Mouse (Mus musculus) lung, postnatal 36 days (tissue): ENCODE results near the gene Med27.

Source experiments
- DNase-seq: peaks from one replicate; pipeline ENCODE4 v3.0.0; 2022; ENCODE audit warnings: mixed read lengths

The Med27 gene

DNA sequence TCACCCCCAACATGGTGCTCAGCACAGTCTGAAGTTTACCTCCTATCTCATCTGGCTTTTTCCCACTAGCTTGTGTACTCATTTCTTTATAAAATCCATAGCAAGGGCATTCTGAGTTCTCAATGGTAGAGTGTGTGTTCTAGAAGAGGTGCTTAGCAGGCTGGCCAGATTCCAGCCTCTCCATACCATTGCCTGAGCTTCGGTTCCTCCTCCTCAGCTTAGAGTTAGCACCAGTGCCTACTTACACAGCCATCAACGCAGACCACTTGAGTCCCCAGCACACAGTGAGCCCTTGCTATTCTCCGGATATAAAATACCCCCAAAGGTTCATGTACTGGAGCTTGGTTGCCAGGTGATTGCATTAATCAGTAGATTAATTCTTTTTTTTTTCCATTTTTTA is 54.2 kb downstream of the Med27 start:
- DNase-seq, result peak; percentile 28

DNA sequence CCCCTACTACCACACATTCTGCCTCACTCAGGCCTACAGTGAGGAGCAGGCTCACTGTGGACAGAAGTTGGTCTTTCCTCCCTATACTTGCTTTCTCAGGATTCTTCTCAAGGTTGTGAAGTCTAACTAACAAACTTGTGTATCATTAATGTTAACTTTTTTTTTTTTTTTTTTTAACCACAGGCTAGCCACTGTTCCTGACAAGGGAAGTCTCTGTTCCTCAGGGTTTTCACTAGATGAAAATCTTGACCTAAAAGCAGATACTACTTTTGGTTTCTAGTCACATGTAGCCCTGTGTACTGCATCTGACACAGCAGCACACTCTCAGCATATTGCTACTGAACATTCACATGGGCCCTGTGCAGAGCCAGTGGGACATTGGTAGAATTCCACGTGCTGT is 55.2 kb downstream of the Med27 start:
- no peak for DNase-seq

DNA sequence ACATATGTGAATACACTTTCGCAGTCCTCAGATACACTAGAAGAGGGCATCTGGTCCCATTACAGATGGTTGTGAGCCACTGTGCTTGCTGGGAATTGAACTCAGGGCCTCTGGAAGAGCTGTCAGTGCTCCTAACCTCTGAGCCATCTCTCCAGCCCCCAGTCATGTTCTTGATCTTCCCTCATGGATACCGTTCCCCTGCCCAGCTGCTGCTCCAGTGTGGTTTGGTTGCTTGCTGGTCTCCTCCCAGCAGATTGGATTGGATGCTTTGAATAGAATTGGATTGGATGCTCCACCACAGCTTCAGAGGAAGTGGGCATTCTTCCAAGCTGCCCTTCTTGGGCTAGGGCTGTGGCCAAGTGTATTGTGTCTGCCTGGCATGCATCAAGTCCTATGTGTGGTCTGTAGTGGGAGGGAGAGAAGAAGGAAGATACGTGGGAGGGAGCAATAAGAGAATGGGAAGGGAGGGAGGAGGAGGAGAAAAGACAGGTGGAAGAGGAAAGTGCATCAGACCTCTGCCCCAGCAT is 56.0 kb downstream of the Med27 start:
- DNase-seq, result peak; percentile 81

DNA sequence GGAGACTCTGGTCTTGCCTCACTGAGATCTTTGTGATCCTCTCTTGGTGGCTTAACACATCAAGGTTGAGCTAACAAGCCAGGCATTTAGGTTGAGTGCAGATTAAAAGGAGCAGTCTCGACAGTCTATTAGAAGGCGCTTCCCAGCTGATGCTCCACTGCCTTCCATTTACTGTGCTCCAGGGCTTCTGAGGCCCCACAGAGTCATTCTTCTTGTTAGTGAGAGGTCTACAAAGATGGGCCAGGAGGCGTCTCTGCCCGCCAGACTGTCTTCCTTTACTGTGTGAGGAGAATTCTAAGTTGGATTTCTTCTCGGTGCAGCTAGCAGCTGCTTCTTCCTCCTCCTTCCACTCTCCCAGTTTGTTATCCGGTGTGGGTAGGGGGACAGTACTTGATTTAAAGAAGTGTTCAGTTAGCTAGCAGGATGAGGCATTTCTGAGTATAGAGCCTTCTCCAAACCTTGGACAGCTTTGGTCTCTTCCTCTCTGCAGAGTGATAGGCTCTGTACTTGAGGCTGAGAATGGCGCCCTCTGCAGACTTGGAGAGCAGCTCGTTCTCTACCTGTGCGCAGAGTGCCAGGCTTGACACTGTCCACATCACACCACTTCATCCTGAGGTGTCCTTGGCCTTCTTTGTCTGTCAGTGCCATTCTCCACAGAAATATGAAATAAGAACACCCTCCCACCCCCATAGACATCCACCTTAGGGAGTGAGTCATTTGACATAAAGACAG is 57.3 kb downstream of the Med27 start:
- DNase-seq, result no peak

DNA sequence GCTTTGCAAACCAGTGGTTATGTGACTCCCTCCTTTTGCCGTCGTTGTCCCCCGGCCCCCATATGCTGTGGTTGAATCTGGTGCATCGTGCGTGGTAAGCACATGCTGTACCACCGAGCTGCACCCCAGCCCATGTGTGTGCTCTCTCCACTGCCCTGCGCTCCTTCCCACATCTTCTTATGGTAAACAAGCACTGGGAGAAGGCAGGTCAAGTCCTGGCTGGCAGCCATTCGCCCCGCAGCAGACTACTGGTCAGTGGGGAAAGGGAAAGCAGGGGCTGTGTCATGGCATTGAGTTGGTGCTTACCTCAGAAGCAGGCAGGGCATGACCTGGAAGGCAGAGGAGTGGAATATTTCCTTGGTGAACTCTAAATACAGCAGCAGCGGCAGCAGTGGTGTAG is 58.3 kb downstream of the Med27 start:
- DNase-seq, result no peak

DNA sequence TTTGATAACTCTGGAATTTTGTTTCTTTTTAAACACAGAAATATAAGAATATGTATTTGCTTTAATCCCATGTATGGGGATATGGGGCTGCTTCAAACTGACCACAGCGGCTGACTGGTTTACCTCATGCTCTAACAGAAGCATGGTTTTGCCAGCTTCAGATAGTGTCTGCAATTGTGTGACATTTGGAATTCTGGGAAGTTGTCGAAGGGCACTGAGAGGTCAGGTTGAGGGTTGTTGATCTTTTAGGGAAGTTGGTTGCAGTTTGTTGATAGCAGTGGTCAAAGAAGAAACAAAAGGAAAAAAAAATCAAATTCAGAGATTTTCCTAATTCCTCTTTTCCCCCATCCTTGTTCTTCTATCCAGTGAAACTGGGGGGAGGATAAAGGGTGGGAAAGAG is 59.2 kb downstream of the Med27 start:
- no peak for DNase-seq

DNA sequence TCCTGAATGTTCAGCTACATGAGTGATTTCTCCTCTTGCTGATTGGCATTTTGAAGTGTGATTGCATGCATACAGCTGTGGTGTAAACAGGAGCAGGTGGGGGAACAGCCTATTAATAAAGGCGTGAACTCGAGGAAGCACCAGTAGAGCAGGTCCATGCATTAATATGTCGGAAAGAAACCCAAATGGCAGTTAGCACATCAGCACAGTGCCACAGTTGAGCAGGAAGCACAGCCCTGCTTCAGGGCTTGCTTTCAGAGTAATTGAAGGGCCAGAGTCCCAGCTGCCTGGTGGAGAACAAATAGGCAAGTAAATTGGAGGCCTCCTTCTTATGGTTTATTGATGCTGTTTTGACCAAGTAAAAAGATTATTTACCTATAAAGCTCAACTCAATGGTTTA is 60.7 kb downstream of the Med27 start:
- no peak for DNase-seq

DNA sequence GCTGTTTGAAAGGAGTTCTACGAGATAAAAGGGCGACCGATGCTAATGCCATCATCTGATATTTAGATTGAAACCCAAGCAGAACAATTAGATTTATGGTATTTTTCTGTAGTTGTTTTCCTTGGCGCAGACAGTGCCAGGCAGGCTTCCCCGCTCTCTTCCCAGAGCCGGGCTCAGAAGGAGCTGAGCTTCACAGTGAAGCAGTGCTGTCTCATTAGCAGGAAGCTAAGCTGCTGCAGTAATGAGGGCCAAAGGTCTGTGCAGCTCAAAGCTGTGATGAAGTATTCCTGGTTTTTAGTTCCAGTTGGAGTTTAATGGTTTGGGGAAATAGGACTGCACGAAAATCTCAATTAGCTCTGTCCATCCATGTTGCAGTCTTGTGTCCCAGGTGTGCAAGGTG is 61.1 kb downstream of the Med27 start:
- DNase-seq, result no peak

DNA sequence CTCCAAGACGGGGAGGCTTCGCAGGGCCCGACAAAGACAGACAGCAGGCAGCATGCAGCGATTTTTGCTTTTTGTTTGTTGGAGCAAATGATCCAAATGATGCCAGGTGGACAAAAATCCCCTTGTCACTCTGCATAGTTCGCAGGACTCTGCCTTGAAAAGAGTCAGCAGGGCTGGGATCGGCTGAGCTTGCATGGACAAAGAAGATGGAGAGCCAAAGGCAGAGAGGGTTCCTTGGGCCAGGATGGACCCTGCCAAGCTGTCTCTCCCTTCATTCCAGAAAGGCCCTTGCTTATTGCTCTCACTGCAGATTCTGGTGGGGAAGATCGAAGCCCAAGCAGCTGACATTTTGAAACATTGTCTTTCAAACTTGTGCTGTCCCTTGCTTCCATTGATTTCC is 64.3 kb downstream of the Med27 start:
- DNase-seq, result no peak

DNA sequence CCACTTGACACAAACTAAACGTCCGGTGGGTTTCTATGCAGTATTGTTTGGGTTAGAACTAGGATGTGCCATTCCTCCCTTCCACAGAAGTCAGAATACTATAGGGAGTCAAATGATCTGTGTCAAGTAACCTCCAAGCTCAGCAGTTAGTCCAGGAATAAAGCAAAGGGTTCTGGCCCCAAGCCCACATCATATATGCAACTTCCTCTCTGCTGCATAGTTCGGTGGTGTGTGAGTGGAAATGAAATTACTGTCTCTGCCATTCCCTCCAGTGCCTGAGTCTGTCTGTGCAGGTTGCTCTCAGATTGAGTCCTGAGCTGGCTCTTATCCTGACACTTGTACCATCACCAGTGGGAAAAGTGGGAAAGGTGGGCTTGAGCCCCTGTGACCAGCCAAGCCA is 65.8 kb downstream of the Med27 start:
- DNase-seq, result no peak

DNA sequence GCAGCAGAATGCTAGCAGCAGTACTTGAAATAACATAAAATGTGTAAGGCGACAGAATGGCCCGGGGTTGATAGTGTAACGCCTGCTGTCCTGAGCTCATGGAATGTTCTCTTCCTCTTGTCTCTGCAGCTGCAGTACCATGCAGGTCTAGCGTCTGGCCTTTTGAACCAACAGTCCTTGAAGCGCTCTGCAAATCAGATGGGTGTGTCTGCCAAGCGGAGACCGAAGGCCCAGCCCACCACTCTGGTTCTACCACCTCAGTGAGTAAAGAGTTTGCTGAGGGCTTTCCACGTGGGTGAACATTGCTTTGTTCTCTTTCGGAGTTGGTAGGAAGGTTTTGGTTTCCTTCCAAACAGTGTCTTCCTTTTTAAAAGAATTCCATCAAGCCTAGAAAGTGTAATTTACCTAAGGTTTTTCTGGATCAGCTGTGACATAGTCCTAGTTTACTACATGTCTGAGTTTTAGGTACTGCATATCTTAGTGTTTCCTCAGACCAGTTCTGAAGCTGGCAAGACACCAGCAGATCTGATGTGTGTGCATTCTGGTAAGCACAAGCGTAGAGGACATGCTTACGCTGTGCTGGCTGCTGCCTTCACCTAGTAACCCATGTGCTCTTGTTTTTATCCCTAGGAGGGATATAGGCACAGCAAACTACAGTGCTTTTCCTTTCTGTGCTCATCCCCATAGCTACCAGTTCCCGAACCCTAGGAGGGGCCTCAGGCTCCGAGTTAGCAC is 66.8 kb downstream of the Med27 start:
- peak; percentile 57 for DNase-seq

DNA sequence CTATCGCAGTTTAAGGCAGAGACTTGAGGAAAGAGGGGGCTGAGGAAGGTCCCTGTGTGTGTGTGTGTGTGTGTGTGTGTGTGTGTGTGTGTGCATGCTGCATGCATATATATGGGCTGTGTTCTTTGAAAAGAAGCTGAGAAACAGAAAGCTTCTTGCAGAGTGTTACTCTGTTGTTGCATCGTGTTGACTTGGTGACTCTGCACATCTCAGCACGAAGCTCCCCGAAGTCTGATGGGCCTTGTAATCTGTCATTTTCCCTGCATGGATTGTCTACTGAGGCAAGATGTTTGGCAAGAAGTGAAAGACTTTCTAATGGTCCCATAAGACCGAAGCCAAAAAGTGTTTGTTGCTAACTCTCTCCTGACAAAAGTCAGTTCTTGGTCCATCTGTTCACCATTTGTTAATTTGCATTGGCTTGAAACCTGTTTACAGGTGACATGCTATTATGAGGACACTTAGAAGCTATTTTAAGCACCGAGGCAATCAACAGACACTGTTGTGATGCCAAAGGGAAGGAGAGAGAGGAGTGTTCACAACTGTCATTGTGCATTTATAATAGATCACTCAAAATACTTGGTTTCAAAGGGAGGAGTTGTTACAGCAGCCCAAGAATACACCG is 68.3 kb downstream of the Med27 start:
- no peak for DNase-seq

DNA sequence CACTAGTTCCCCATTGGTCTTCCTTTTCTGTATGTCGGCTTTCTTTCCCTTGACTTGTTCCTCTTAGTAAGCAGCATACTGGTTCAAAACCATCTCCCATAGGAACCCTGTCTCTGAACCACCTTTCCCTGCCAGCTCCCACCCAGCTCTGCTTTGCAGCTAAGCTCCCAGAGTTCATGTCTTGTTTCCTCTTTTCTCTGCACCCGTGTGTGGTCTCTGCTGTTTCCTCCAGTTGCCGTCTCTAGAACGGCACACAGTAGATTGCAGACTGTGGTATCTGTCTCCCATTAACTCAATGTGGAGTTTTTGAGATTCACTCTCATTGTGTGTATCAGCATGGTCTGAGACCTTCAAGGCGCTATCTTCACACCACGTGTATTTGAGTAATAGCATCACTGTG is 71.9 kb downstream of the Med27 start:
- DNase-seq, result no peak

DNA sequence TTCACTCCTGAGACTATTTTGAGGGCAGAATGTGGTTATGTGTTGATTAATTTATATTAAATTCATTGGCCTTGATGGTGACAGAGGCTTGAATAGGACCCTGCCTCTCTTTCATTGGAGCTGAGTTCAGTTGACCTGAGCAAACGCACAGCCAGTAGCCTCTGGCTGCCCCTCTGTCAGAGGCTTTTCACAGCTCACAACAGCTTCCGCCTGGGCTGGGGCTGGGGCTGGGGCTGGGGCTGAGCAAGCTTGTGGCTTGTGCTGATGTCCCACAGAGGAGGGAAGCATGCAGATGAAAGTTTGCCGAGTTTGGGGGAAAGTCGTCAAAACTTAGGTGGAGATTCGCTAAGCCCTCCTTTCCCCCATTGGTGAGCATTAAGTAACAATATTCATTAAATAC is 72.8 kb downstream of the Med27 start:
- DNase-seq, result no peak

DNA sequence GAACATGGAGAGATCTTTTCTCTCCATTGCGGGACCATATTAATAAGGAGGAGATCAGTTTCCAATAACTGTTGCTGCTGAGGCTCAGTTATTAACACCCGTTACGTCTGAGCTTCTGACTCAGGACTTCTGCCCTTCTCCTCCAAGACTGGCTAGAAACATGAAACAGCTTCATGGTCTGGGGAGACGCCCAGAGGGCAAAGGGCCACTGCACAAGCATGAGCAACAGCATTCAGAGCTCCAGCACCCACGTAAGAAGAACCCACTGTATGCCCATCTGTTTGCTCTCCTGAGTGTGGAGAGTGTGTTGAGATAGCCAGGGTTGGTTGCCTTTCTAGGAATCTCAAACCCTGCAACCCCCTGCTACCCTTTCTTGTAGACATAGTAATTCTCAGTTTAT is 73.3 kb downstream of the Med27 start:
- DNase-seq, result peak; percentile 58

DNA sequence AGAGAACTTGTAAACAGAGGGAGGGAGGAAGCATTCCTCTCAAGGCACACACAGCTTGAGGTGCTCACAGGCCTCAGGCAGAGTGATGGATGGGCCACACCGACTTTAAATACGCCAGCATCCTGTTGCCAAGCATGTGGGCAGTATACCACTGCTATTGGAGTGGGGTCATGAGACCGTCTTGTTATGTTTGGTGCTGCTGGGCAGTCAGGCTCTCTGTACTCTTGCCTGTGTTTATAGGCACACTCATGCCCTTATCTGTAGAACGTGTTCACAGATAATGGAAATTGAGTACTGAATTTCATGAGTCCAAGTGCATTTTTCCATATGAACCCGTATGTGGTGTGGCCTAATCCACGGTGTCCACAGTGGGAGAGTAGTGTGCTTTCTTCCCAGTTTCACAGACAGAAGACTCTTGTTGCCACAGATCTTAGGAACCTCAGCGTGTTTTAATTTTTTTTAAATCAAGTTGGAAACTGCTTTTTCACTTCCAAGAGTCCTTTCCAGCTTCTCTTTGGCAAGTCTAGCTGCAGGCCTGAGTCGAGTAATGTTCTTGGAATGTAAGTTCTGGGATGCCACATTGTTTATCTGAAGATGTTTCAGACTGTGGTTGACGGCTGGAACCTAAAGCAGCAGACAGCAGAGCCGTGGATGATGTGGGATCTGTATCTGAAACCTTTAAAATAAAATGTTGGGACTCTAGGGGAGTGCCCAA is 75.7 kb downstream of the Med27 start:
- DNase-seq, result peak; percentile 30

DNA sequence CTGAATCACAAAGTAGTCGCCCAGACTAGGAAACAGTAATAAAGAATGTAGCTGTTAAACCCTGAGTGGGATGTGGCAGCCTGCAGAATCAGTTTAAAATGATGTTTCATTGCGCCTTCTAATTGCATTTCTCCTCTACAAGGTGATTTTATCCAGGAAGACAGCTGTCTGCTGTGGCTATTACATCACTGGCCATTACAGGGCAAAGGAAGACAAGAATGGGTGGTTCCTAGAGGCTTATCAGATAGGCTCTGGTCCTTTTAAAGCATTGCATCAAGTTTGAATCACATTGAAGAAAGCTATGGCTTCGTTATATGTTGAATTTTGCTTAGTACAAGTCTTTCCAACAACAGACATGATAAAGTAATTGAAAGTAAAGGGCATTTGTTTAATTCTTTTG is 76.4 kb downstream of the Med27 start:
- DNase-seq, result no peak

DNA sequence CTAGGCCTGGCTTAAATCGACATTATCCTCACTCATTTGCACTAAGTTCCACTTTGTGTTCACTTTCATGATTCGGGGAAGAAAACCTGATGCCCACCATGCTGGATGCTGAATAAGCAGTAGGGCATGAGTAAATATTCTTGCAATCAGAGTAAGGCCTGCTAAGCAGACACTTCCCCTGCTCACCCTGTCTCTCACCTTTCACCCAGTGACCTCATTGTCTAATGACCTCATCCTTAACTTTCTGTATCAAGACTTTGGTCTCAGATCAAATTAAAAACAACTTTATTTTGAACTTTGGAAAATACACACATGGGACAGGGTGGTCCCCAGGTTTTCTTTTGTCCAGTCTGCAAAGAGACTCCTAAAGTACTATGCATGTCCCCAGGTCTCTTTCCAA is 78.8 kb downstream of the Med27 start:
- DNase-seq, result no peak

DNA sequence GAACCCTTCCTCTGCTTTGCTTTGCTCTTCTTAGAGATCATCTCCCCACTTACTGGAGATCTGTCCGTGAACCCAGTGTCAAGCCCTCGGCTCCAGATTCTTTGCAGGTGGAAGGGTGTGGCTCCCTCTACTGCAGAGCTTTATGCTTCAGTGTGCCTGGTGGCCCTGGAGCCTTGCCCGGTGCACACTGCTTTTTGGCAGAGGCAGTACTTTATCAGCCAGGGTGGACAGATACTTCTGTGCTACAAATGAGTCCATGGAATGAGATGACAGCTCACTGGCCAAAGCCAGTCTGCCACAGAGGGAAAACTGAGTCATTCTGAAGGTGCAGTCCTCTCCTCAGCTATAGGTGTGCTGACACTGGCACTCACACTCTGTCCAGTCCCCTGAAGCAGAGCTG is 80.1 kb downstream of the Med27 start:
- DNase-seq, result no peak

DNA sequence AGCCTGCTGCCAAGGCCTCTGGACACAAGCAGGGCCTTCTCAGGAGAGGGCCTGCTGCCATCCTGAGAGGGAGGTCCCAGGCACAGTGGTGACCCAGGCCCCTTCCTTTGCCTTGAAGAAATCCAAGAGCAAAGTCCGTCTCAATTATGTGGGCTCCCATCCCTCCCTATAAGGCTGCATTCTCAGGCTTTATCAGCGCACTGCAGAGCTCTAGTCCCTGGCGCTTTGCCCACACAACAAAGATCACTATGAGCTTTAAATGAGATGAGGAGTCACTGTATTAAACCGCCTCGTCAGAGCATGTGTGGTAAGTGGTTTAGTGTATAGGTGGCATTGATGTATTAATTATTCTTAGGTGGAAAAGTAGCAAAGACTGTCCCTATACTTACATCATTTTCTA is 85.9 kb downstream of the Med27 start:
- DNase-seq, result no peak

DNA sequence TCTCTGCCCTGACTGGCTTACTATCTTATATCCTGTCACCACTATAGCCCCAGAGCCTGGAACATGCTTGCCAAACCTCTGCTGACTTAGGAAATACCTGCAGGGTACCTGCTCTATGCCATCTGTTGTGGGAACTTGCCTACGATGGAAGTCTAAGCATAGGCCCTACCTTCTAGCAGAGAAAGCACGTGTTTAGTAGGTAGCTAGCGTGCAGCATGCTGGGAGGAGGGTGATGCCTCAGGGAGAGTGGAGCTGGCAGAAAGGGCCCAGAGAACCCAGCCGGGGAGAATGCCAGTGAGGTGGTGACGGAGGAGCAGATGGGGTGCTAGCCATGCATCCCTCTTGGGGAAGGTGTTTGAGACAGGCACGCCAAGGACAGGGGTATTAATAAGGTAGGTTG is 89.8 kb downstream of the Med27 start:
- no peak for DNase-seq

DNA sequence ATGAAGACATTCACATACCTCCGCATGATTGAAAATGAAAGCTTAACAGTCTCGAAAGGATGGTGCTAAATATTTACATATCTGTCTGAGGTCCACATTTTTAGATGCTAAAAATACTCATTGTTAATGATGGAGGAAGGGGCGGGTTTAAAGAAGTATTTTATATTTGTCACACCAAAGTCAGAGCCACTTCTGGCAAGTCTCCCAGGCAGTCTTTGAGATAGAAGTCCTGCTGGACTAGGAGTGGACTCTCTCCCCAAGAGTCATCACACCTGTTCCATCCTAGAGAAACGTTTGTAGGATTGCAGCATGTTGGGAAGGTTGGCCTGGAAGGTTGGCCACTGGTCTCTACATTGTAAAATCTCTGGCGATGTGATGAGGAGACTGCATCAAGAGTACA is 90.5 kb downstream of the Med27 start:
- peak; percentile 25 for DNase-seq

DNA sequence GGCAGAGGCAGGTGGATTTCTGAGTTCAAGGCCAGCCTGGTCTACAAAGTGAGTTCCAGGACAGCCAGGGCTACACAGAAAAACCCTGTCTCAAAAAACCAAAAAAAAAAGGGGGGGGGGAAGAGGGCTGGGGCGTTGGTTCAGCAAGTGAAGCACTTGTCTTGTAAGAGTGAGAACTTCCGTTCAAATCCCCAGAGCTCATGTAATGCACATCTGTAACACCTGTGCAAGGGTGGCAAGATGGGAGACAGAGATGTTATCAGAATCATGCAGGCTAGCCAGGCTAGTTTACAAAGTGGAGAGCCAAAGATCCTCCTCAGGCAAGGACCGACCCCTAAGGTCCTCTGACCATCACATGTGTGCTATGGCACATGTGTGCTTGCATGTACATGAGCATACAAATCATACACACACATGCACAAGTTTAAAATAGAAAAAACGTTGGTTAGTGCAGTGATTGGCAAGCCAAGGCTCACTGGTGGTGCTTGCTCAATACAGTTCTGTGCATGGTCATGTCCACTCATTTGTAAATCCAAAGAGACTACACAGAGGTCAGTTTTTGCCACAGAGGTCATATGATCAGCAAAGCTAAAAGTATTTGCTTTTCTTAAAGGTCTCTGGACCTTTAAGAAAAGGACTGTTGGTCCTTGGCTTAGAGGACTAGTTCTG is 91.4 kb downstream of the Med27 start:
- DNase-seq, result peak; percentile 9
